ENCODE assay signal across 8 mouse cellular contexts in the genomic region with DNA sequence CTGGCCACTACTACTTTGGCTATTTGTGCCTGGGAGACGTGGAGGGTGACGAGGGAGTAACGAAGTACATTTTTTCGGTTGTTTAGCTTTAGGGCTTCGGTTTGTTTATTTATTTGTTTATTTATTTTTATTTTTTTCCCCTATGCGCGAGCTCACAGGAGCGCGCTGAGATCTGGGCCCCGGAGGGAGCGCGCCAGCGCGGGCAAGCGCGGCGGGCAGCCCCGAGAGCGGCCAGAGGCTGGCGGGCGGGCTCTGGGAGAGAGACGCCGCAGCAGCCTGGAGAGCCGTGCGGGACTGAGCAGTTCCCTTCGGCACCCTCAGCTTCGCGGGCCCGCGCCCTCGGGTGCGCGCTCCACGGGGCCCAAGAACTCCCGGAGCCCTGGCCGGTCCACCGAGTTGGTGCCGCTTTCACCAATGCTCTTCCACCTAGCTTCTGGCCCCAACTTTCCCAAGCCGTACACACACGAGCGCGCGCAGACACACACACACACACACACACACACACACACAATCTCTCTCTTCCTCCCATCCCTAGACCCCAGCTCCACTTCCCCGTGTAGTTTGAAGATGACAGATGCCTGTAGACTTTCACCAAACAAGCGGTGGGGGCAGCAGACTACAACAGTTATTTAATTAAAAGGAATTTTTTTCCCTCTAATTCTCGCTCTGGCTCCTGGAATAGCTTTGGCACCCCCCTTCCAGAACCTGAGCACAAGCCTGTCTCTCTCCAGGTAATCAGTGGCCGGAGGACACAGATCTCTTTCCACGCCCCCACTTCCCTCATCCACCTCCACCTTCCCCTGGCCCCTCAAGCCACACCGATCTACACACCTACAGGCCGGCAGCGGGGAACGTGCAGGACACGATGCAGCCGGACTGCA.
DNase-seq lines count a peak whose midpoint lies in the region; ATAC-seq and TF ChIP-seq lines count a peak whose summit lies in the region.

No protein-coding gene starts in this region.

- WGBS in bone marrow, adult 2 months: 1% methylated on average over 54 of the region's 54 CpGs
- WGBS in forebrain, embryonic 12.5 days: under 1% methylated on average over 54 of the region's 54 CpGs
- WGBS in hindbrain, embryonic 15.5 days: under 1% methylated on average over 51 of the region's 54 CpGs

- TF ChIP-seq CTCF in gastrocnemius, adult 2 months (IDR thresholded peaks at IDR 0.05): no peak
- no peak for TF ChIP-seq CTCF in bone marrow, adult 2 months (IDR thresholded peaks at IDR 0.05; ENCODE audit: control insufficient read depth, insufficient read depth, low read length)

- H3K4me3 ChIP-seq in gastrocnemius, adult 2 months: peak overlapping the region; percentile 87
- H3K4me3 ChIP-seq in bone marrow, adult 2 months (replicated peaks; ENCODE audit: control insufficient read depth, low read depth, low read length): peak overlapping the region; percentile 36
- H3K4me3 ChIP-seq in forebrain, embryonic 12.5 days (replicated peaks): peak overlapping the region; percentile 69
- H3K4me3 ChIP-seq in hindbrain, embryonic 15.5 days: peak overlapping the region; percentile 80
- H3K4me3 ChIP-seq in myocyte: peak overlapping the region; percentile 22

- peak overlapping the region; percentile 64 for H3K9ac ChIP-seq in forebrain, embryonic 12.5 days
- peak overlapping the region; percentile 70 for H3K9ac ChIP-seq in hindbrain, embryonic 15.5 days

- peak overlapping the region; percentile 100 for H3K4me2 ChIP-seq in forebrain, embryonic 12.5 days
- H3K4me2 ChIP-seq in hindbrain, embryonic 15.5 days: peak overlapping the region; percentile 90
- peak overlapping the region; percentile 92 for H3K4me2 ChIP-seq in myocyte (ENCODE audit: low read depth)

- TF ChIP-seq POLR2A in bone marrow, adult 2 months (IDR thresholded peaks at IDR 0.05; ENCODE audit: borderline replicate concordance, control insufficient read depth, low read depth, low read length): no peak
- TF ChIP-seq POLR2A in myocyte (IDR thresholded peaks at IDR 0.05; ENCODE audit: insufficient read length, low read depth): no peak

- peak; percentile 31; the same call in 1 of the 2 replicates for ATAC-seq in forebrain, embryonic 12.5 days (ENCODE audit: low FRiP score)
- ATAC-seq in hindbrain, embryonic 15.5 days (ENCODE audit: low FRiP score, low read depth): 0 out of 2 replicates have a peak, but pooled peaks have one; percentile 20

- no peaks in the 10 kb centered on the region for H3K36me3 ChIP-seq in forebrain, embryonic 12.5 days (replicated peaks)
- H3K36me3 ChIP-seq in hindbrain, embryonic 15.5 days: no peaks in the 10 kb centered on the region
- H3K36me3 ChIP-seq in myocyte (ENCODE audit: control insufficient read depth, insufficient read depth): no peaks in the 10 kb centered on the region

- H3K4me1 ChIP-seq in bone marrow, adult 2 months (ENCODE audit: control insufficient read depth, insufficient read depth, low read length): no peaks in the 10 kb centered on the region; the same call in none of the 2 replicates
- H3K4me1 ChIP-seq in forebrain, embryonic 12.5 days: peaks cover 39% of the 10 kb centered on the region
- peaks cover 38% of the 10 kb centered on the region for H3K4me1 ChIP-seq in hindbrain, embryonic 15.5 days (replicated peaks)

- H3K27ac ChIP-seq in gastrocnemius, adult 2 months: no peak overlapping the region
- no peak overlapping the region for H3K27ac ChIP-seq in bone marrow, adult 2 months (ENCODE audit: control insufficient read depth, insufficient read depth, low read depth, low read length, poor library complexity)
- H3K27ac ChIP-seq in forebrain, embryonic 12.5 days: no peak overlapping the region
- H3K27ac ChIP-seq in hindbrain, embryonic 15.5 days (replicated peaks): peak overlapping the region; percentile 90

- peak; percentile 41 for DNase-seq in gastrocnemius, adult 2 months
- DNase-seq in gastrocnemius, postnatal 25 days: no peak
- peak; percentile 47 to 48 for DNase-seq in left cerebral cortex, postnatal 14 days (ENCODE audit: low spot score in 2 of 2)
- DNase-seq in MN1 (ENCODE audit: low spot score): no peak

- H3K27me3 ChIP-seq in forebrain, embryonic 12.5 days: peaks cover 76% of the 10 kb centered on the region
- peaks cover 20% of the 10 kb centered on the region; the same call in 1 of the 2 replicates for H3K27me3 ChIP-seq in hindbrain, embryonic 15.5 days
- peaks cover 25% of the 10 kb centered on the region for H3K27me3 ChIP-seq in myocyte (ENCODE audit: control insufficient read depth, insufficient read depth, insufficient read length)

- no peaks in the 10 kb centered on the region for H3K79me2 ChIP-seq in myocyte (ENCODE audit: control insufficient read depth, insufficient read depth)

- intact Hi-C loops in gastrocnemius, adult 2 months (cut with DNase I): no loop called here
- intact Hi-C loops in left cerebral cortex, postnatal 14 days (cut with DNase I): loop anchor here (10.0 kb wide), 1 partner anchor 681 kb away; no protein-coding TSS in a partner anchor

- no peaks in the 10 kb centered on the region for H3K9me3 ChIP-seq in forebrain, embryonic 12.5 days
- H3K9me3 ChIP-seq in hindbrain, embryonic 15.5 days: no peaks in the 10 kb centered on the region

- H3ac ChIP-seq in myocyte (ENCODE audit: control insufficient read depth, insufficient read length): peak overlapping the region; percentile 78

TF ChIP-seq in myocyte, 11 proteins besides CTCF, POLR2A, EP300 and RAD21:
- no peak for TF ChIP-seq CEBPB (IDR thresholded peaks at IDR 0.05; ENCODE audit: insufficient read depth, poor library complexity, severe bottlenecking)
- TF ChIP-seq MYOG (IDR thresholded peaks at IDR 0.05; ENCODE audit: control insufficient read depth in 1 of 3, insufficient read depth in 1 of 3, insufficient read length in 2 of 3, low read depth in 2 of 3): no peak
- no peak for TF ChIP-seq POLR2AphosphoS2 (IDR thresholded peaks at IDR 0.05; ENCODE audit: insufficient read length, low read depth)
- no peak for TF ChIP-seq MAX (IDR thresholded peaks at IDR 0.05; ENCODE audit: low read depth)
- TF ChIP-seq TCF12 (IDR thresholded peaks at IDR 0.05; ENCODE audit: insufficient read depth, poor library complexity, severe bottlenecking): no peak
- TF ChIP-seq MYOD1 (IDR thresholded peaks at IDR 0.05; ENCODE audit: control insufficient read depth in 1 of 3, insufficient read length in 2 of 3, low read depth in 2 of 3): no peak
- no peak for TF ChIP-seq E2F4 (IDR thresholded peaks at IDR 0.05; ENCODE audit: insufficient read depth)
- TF ChIP-seq USF1 (IDR thresholded peaks at IDR 0.05; ENCODE audit: low read depth): no peak
- TF ChIP-seq TCF3 (IDR thresholded peaks at IDR 0.05; ENCODE audit: insufficient read length, low read depth): no peak

Comparison
In these comparisons a context has a peak if more than half of its experiments do, and no peak if none do; other contexts are left out.
1. DNase-seq: peak in gastrocnemius, adult 2 months (single experiment) and left cerebral cortex, postnatal 14 days (2 of 2); none in gastrocnemius, postnatal 25 days (single experiment) and MN1 (single experiment).
2. H3K4me3 ChIP-seq: peak in every context shown above with its lines; median percentile 87 in gastrocnemius, adult 2 months; 80 in hindbrain, embryonic 15.5 days; 69 in forebrain, embryonic 12.5 days; 36 in bone marrow, adult 2 months; 22 in myocyte.
3. Peak in every context shown above with its lines, with median percentiles within 50 percentile points of each other: H3K4me2 ChIP-seq.